Mouse (Mus musculus) kidney, postnatal 25 days (tissue): ENCODE data around the gene Rbmxl1.
A peak's percentile ranks its signal among the peaks of the same experiment; 100 is the strongest.
"Not testable (repeated sequence)": the region's sequence is repeated elsewhere in the genome, so short reads cannot be mapped to it uniquely, and the experiment has no call there.

Experiments
- DNase-seq, 2 experiments: peaks; one replicate each; pipeline ENCODE4 v3.0.0; 2021; ENCODE audit warnings: mixed read lengths in 2 of 2

Rbmxl1 gene

GRCm38 (mm10) chr8:78508719-78509272 is at the start of gene Rbmxl1:
Rbmxl1 (minus strand) TSS chr8:78508898.
- DNase-seq: peak; percentile 93 to 97

- DNase-seq: no peak
Observed at GRCm38 (mm10) chr8:78556773-78557434, 48.2 kb upstream of the Rbmxl1 start.

DNA sequence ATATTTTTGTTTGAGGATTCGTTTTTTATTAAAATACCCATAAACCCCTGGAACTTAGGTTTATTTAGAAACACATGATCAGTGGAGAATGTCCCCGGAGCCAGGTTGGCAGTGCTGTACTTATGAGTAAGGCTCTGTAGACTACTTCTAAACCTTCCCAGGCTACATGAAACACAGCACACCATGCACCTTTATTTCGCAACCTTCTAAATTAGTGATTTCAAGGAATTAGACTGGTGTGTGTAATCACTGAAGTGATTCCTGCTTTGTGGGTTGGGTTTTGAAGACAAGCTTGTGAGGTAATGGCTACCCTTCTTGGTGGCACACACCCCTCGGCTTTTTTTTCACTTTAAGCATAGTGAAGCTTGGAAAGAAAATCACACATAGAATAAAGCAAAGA is 47.1 kb upstream of the Rbmxl1 start:
- no peak for DNase-seq

DNA sequence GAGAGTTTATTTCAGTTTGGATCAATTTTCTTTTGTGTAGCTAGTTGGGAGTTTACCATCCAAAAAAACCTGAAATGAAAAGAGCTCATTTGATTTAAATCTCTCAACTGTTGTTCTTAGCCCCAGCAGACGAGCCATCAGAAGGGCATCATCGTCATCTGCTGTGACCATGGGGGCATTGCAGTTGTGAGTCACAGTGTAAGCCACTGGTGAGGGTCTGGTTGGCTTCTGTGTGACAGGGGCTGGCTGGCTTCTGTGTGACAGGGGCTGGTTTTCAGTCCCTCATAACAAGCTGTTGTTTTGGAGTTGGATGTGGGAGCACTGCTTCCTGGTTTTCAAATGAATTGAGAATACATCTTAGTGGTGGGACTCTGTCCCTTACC is 42.0 kb upstream of the Rbmxl1 start:
- no peak for DNase-seq

- DNase-seq: no peak
Observed at GRCm38 (mm10) chr8:78549971-78550751, 41.5 kb upstream of the Rbmxl1 start.

- DNase-seq: not testable (repeated sequence)
Observed at GRCm38 (mm10) chr8:78545153-78545817, 36.6 kb upstream of the Rbmxl1 start.

- DNase-seq: no peak
Observed at GRCm38 (mm10) chr8:78544545-78544944, 35.8 kb upstream of the Rbmxl1 start.

DNA sequence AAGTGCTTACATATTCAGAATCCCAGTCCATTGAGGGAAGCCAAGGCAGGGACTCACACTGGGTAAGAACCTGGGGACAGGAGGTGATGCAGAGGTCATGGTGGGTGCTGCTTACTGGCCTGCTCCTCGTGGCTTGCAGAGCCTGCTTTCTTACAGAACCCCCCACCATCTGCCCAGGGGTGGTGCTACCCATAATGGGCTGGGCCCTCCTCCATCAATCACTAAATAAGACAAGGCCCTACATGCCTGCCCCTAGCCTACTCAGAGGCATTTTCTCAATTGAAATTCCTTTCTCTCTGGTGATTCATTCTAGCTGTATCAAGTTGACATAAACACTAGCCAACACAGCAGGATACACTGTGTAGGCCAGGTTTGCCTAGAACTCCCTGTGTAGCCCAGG is 34.9 kb upstream of the Rbmxl1 start:
- no peak for DNase-seq

DNA sequence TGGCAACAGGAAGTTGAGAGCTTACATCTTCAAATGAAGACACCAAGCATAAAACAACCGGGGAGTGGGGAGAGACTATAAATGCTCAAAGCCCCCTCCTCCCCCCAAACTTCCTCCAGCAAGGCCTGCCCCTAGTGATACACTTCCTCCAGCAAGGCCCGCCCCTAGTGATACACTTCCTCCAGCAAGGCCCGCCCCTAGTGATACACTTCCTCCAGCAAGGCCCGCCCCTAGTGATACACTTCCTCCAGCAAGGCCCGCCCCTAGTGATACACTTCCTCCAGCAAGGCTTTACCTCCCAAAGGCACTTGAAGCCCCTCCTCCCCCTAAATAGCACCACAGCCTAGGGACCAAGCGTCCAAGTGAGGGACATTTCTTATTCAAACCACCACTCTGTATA is 34.0 kb upstream of the Rbmxl1 start:
- DNase-seq: not testable (repeated sequence)

GRCm38 (mm10) chr8:78537795-78538194 is 29.1 kb upstream of the Rbmxl1 start:
- DNase-seq: no peak

DNA sequence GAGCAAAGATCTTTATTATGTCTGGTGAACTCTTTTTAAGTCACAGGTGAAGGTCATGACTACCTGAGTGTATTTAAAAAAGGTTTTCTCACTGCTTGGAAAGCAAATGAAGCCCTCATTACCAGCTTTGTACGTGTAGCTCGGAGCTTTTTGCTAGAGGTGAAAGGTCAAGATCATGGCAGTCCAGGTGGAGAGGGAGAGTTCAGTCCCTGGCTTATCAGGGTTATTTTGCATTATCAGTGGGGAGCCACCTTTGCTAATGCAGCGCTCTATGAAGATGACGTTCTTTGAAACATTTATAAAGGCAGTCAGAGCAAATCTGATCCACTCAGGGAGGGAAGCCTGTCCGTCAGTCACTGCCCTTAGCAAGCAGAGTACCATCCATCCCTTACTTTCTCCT is 28.0 kb upstream of the Rbmxl1 start:
- DNase-seq: no peak

GRCm38 (mm10) chr8:78533981-78534380 is 25.3 kb upstream of the Rbmxl1 start:
- DNase-seq: no peak

GRCm38 (mm10) chr8:78515132-78515531 is 6.4 kb upstream of the Rbmxl1 start:
- no peak for DNase-seq

DNA sequence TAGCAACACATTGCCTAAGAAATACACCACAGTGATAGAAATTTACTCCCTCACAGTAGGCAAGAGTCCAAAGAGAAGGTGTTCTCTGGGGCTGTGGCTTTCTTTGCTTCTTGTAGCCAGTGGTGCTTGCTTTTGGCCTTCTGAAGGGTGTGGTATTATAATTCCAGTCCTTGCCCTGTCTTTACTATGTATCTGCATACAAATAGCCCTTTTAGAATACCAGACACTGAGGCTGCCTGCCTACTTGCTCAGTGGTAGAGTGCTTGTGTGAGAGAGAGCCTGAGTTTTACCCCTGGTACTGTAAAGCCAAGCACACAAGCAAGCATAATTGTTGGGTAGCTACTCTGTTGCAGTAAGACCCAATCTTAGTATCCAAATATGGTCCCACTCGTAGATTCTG is 6.0 kb upstream of the Rbmxl1 start:
- no peak for DNase-seq

DNA sequence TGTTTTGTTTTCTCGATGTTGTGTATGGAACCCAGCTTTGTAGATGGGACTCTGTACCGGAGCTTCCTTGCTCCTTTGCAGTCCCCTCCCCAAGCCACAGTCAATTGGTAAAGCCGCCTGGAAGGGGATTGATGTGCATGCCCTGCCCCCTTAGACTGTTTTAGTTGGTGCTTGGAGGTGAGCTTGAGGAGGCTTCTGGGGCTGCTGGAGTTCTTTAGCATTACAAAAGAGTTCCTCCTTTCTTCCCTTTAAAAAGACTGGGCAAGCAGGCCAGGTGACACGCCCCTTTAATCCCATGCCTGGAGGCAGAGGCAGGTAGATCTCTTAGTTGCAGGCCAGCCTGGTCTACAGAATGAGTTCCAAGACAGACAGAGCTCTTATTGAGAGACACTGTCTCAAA is 4.4 kb upstream of the Rbmxl1 start:
- DNase-seq: no peak

GRCm38 (mm10) chr8:78510926-78511325 is 2.2 kb upstream of the Rbmxl1 start:
- DNase-seq: no peak

GRCm38 (mm10) chr8:78510094-78510493 is 1.4 kb upstream of the Rbmxl1 start:
- DNase-seq: no peak

GRCm38 (mm10) chr8:78509273-78510031 is 754 bp upstream of the Rbmxl1 start, which contains the start of gene Slc10a7:
Slc10a7 (plus strand) TSS chr8:78509346.
- peak; percentile 87 to 92 for DNase-seq

DNA sequence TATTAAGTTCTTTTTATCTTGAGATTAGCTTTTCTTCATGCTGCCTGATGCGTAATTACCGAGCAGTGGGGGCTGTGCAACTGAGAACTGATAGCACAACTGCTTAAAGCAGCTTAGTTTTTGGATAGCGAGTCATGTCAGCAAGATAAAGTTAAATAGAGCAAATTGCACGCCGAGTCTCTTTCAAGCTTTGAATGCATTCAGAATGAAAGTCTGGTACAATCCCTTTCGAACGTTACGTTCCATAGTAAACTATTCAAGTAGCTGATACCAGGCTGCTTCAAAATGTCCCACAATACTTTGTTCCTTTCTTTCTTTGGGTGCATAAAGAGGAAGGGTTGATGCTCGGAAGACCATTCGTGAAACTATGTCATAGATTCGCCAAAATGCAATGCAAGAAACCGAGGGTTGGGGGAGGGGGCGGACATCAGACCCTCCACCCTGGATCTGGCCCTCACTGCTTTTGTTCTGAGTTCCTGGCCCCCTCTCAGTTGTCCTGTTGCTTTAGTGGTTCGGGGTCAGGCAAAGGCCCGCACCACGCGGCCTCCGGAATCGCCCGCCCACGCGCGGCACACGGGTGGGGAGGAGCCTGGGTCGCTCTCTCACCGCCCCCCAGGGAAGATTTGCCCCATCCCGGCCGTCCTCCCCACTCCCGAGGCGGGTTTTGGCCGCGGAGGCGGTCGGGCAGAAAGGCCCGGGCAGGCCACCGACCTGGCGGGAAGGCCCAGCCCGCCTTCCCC is 549 bp downstream of the Rbmxl1 start:
- DNase-seq: peak in 1 of 2 experiments; percentile 42

DNA sequence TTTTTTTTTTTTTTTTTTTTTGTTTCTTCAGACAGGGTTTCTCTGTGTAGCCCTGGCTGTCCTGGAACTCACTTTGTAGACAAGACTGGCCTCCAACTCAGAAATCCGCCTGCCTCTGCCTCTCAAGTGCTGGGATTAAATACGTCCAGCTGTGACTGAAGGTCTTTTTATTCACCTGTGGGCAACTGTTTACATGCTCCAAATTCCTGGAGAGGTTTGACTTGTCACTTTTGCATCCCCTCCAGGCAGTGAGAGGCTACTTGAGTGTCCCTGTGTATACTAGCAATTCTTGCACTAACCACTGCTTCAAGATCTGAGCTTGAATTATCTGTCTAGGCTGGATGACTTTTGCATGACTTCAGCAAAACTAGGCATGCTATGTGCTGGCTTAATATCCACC is 6.0 kb downstream of the Rbmxl1 start:
- no peak for DNase-seq

- DNase-seq: not testable (repeated sequence)
Observed at GRCm38 (mm10) chr8:78496273-78496672, 12.4 kb downstream of the Rbmxl1 start.

DNA sequence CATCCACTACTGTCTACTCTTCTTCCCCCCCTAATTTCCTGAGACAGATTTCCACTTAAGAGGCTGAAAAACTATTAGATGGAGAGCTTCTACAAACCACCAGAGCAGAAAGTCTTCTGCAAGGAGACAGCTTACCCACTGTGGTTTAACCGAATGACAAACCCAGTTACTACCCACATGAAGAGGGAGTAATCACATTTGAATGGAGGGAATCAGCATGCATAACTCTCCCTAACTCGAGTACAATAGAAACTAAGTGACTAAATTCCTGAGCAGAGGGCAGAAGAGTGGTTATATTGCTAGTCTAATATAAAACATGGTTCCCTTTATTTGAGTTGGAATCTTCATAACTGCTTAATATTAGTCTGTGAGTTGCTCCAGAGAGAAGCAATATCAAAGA is 15.7 kb downstream of the Rbmxl1 start:
- no peak for DNase-seq
